Mouse (Mus musculus): ENCODE data around the gene Gm9747. TPM values are rescaled to one million over a fixed set of nuclear protein-coding genes. Genes with fewer than 3 reads are reported as not detected.

Gene Gm9747
- total RNA-seq (2023) = not detected

GRCm38 (mm10) chr1:82232812-82233211 lies at the start of gene Gm9747:
Gm9747 (plus strand) TSS chr1:82233112.

Other genes with a start within 250 kb of the Gm9747 start
- gene Irs1, start 58.3 kb downstream of the Gm9747 start, total RNA-seq (2023) = under 1 TPM in 1 of 2 experiments, not detected in 1; 0.06 TPM
- 10 to 100 TPM; 23.0 to 23.8 TPM for gene Rhbdd1, start 83.3 kb downstream of the Gm9747 start, total RNA-seq (2023)